Mouse (Mus musculus): Measurements from ENCODE around the gene Tcp11. TPM values are rescaled to one million over a fixed set of nuclear protein-coding genes. Genes with fewer than 3 reads are reported as not detected.
A peak's percentile ranks its signal among the peaks of the same experiment; 100 is the strongest.

Gene Tcp11
- polyA plus RNA-seq, 1 experiment from 2014 or later = 5.2 TPM

GRCm38 (mm10) chr17:28093837-28094236, 13.4 kb upstream of the Tcp11 start:
- H3K27ac ChIP-seq (ENCODE audit: low read length) = no peak overlapping the region
- WGBS = 81% methylated on average over 3 of the region's 3 CpGs

GRCm38 (mm10) chr17:28092297-28092696, 11.9 kb upstream of the Tcp11 start:
- H3K9me3 ChIP-seq (ENCODE audit: control insufficient read depth, low read length) = no peaks in the 10 kb centered on the region; the same call in none of the 2 replicates
- H3K36me3 ChIP-seq (ENCODE audit: control insufficient read depth, insufficient read depth, low read length) = no peaks in the 10 kb centered on the region
- no peaks in the 10 kb centered on the region for H3K27me3 ChIP-seq (ENCODE audit: control insufficient read depth, insufficient read depth, low read depth, low read length)
- H3K4me2 ChIP-seq (ENCODE audit: low read depth, low read length) = no peak overlapping the region
- H3K4me3 ChIP-seq (ENCODE audit: low read length) = no peak overlapping the region
- 0 out of 2 replicates have a peak, but pooled peaks cover 2% of the 10 kb centered on the region for H3K4me1 ChIP-seq (replicated peaks; ENCODE audit: control insufficient read depth, insufficient read depth, low read length)
- no peak for ATAC-seq (ENCODE audit: low read depth)
- no peak overlapping the region for H3K27ac ChIP-seq (ENCODE audit: low read length)
- WGBS = 82% methylated on average over 2 of the region's 2 CpGs
- no peak overlapping the region for H3K9ac ChIP-seq (ENCODE audit: low read length)

More at GRCm38 (mm10) chr17:28093837-28094236, 13.4 kb upstream of the Tcp11 start:
- Histone ChIP-seq H3K4me1 (replicated peaks; ENCODE audit: control insufficient read depth, insufficient read depth, low read length) (0 out of 2 replicates have a peak, but pooled peaks cover 2% of the 10 kb centered on the region), H3K27me3 (ENCODE audit: control insufficient read depth, insufficient read depth, low read depth, low read length) (no peaks in the 10 kb centered on the region), H3K9me3 (ENCODE audit: control insufficient read depth, low read length) (no peaks in the 10 kb centered on the region; the same call in none of the 2 replicates), H3K4me2 (ENCODE audit: low read depth, low read length) (no peak overlapping the region), H3K36me3 (ENCODE audit: control insufficient read depth, insufficient read depth, low read length) (no peaks in the 10 kb centered on the region), H3K4me3 (ENCODE audit: low read length) (no peak overlapping the region), H3K9ac (ENCODE audit: low read length) (no peak overlapping the region)
- no peak for ATAC-seq (ENCODE audit: low read depth)

GRCm38 (mm10) chr17:28088718-28089117, 8.3 kb upstream of the Tcp11 start:
- no peak overlapping the region for H3K27ac ChIP-seq (ENCODE audit: low read length)
- 87% methylated on average over 6 of the region's 6 CpGs for WGBS
- H3K4me1 ChIP-seq (replicated peaks; ENCODE audit: control insufficient read depth, insufficient read depth, low read length) = peaks cover 8% of the 10 kb centered on the region; the same call in 1 of the 2 replicates
- no peak for ATAC-seq (ENCODE audit: low read depth)
- no peaks in the 10 kb centered on the region for H3K36me3 ChIP-seq (ENCODE audit: control insufficient read depth, insufficient read depth, low read length)
- H3K27me3 ChIP-seq (ENCODE audit: control insufficient read depth, insufficient read depth, low read depth, low read length) = no peaks in the 10 kb centered on the region
- H3K9ac ChIP-seq (ENCODE audit: low read length) = no peak overlapping the region
- H3K9me3 ChIP-seq (ENCODE audit: control insufficient read depth, low read length) = no peaks in the 10 kb centered on the region; the same call in none of the 2 replicates
- H3K4me2 ChIP-seq (ENCODE audit: low read depth, low read length) = no peak overlapping the region
- H3K4me3 ChIP-seq (ENCODE audit: low read length) = no peak overlapping the region

- no peak overlapping the region for H3K4me3 ChIP-seq (ENCODE audit: low read length)
- H3K27ac ChIP-seq (ENCODE audit: low read length) = no peak overlapping the region
- H3K4me1 ChIP-seq (replicated peaks; ENCODE audit: control insufficient read depth, insufficient read depth, low read length) = peaks cover 11% of the 10 kb centered on the region; the same call in 1 of the 2 replicates
- no peak overlapping the region for H3K9ac ChIP-seq (ENCODE audit: low read length)
- no peaks in the 10 kb centered on the region for H3K36me3 ChIP-seq (ENCODE audit: control insufficient read depth, insufficient read depth, low read length)
- no peaks in the 10 kb centered on the region for H3K27me3 ChIP-seq (ENCODE audit: control insufficient read depth, insufficient read depth, low read depth, low read length)
- no peak overlapping the region for H3K4me2 ChIP-seq (ENCODE audit: low read depth, low read length)
- WGBS = 28% methylated on average over 5 of the region's 5 CpGs
- H3K9me3 ChIP-seq (ENCODE audit: control insufficient read depth, low read length) = no peaks in the 10 kb centered on the region; the same call in 1 of the 2 replicates
- no peak for ATAC-seq (ENCODE audit: low read depth)
Observed at GRCm38 (mm10) chr17:28087430-28087829, 7.0 kb upstream of the Tcp11 start.

- no peaks in the 10 kb centered on the region for H3K9me3 ChIP-seq (ENCODE audit: control insufficient read depth, low read length)
- H3K36me3 ChIP-seq (ENCODE audit: control insufficient read depth, insufficient read depth, low read length) = no peaks in the 10 kb centered on the region
- H3K27me3 ChIP-seq (ENCODE audit: control insufficient read depth, insufficient read depth, low read depth, low read length) = no peaks in the 10 kb centered on the region
- H3K4me3 ChIP-seq (ENCODE audit: low read length) = peak overlapping the region; percentile 20; the same call in 1 of the 2 replicates
- peaks cover 13% of the 10 kb centered on the region; the same call in 1 of the 2 replicates for H3K4me1 ChIP-seq (replicated peaks; ENCODE audit: control insufficient read depth, insufficient read depth, low read length)
- peak overlapping the region; percentile 47 for H3K4me2 ChIP-seq (ENCODE audit: low read depth, low read length)
- H3K27ac ChIP-seq (ENCODE audit: low read length) = 0 out of 2 replicates have a peak overlapping the region, but pooled peaks have one; percentile 38
- no peak overlapping the region for H3K9ac ChIP-seq (ENCODE audit: low read length)
- peak; percentile 68 for ATAC-seq (ENCODE audit: low read depth)
- 1% methylated on average over 16 of the region's 16 CpGs for WGBS
Observed at GRCm38 (mm10) chr17:28084964-28085363, 4.5 kb upstream of the Tcp11 start.

GRCm38 (mm10) chr17:28084395-28084905, 4.0 kb upstream of the Tcp11 start:
- Histone ChIP-seq H3K36me3 (ENCODE audit: control insufficient read depth, insufficient read depth, low read length) (no peaks in the 10 kb centered on the region), H3K4me1 (replicated peaks; ENCODE audit: control insufficient read depth, insufficient read depth, low read length) (peaks cover 15% of the 10 kb centered on the region; the same call in 1 of the 2 replicates), H3K9ac (ENCODE audit: low read length) (no peak overlapping the region), H3K27ac (ENCODE audit: low read length) (no peak overlapping the region), H3K27me3 (ENCODE audit: control insufficient read depth, insufficient read depth, low read depth, low read length) (no peaks in the 10 kb centered on the region), H3K4me2 (ENCODE audit: low read depth, low read length) (peak overlapping the region; percentile 25; the same call in 1 of the 2 replicates), H3K4me3 (ENCODE audit: low read length) (no peak overlapping the region), H3K9me3 (ENCODE audit: control insufficient read depth, low read length) (no peaks in the 10 kb centered on the region)
- WGBS = 15% methylated on average over 22 of the region's 22 CpGs
- ATAC-seq (ENCODE audit: low read depth) = no peak

- WGBS = 33% methylated on average over 13 of the region's 13 CpGs
- H3K36me3 ChIP-seq (ENCODE audit: control insufficient read depth, insufficient read depth, low read length) = no peaks in the 10 kb centered on the region
- H3K27me3 ChIP-seq (ENCODE audit: control insufficient read depth, insufficient read depth, low read depth, low read length) = no peaks in the 10 kb centered on the region
- H3K27ac ChIP-seq (ENCODE audit: low read length) = no peak overlapping the region
- ATAC-seq (ENCODE audit: low read depth) = no peak
- no peaks in the 10 kb centered on the region for H3K9me3 ChIP-seq (ENCODE audit: control insufficient read depth, low read length)
- H3K9ac ChIP-seq (ENCODE audit: low read length) = no peak overlapping the region
- H3K4me2 ChIP-seq (ENCODE audit: low read depth, low read length) = no peak overlapping the region
- no peak overlapping the region for H3K4me3 ChIP-seq (ENCODE audit: low read length)
- peaks cover 18% of the 10 kb centered on the region; the same call in 1 of the 2 replicates for H3K4me1 ChIP-seq (replicated peaks; ENCODE audit: control insufficient read depth, insufficient read depth, low read length)
Observed at GRCm38 (mm10) chr17:28082863-28083262, 2.4 kb upstream of the Tcp11 start.

GRCm38 (mm10) chr17:28081856-28082255, 1.4 kb upstream of the Tcp11 start:
- Histone ChIP-seq H3K9ac (ENCODE audit: low read length) (no peak overlapping the region), H3K27ac (ENCODE audit: low read length) (no peak overlapping the region), H3K27me3 (ENCODE audit: control insufficient read depth, insufficient read depth, low read depth, low read length) (no peaks in the 10 kb centered on the region), H3K4me1 (replicated peaks; ENCODE audit: control insufficient read depth, insufficient read depth, low read length) (peaks cover 18% of the 10 kb centered on the region; the same call in 1 of the 2 replicates), H3K4me3 (ENCODE audit: low read length) (no peak overlapping the region), H3K4me2 (ENCODE audit: low read depth, low read length) (no peak overlapping the region), H3K36me3 (ENCODE audit: control insufficient read depth, insufficient read depth, low read length) (no peaks in the 10 kb centered on the region), H3K9me3 (ENCODE audit: control insufficient read depth, low read length) (no peaks in the 10 kb centered on the region)
- WGBS = 84% methylated on average over 7 of the region's 7 CpGs
- no peak for ATAC-seq (ENCODE audit: low read depth)

- H3K9ac ChIP-seq (ENCODE audit: low read length) = no peak overlapping the region
- no peak overlapping the region for H3K27ac ChIP-seq (ENCODE audit: low read length)
- H3K4me2 ChIP-seq (ENCODE audit: low read depth, low read length) = no peak overlapping the region
- no peak for ATAC-seq (ENCODE audit: low read depth)
- WGBS = 67% methylated on average over 9 of the region's 9 CpGs
- no peak overlapping the region for H3K4me3 ChIP-seq (ENCODE audit: low read length)
- H3K9me3 ChIP-seq (ENCODE audit: control insufficient read depth, low read length) = no peaks in the 10 kb centered on the region
- H3K4me1 ChIP-seq (replicated peaks; ENCODE audit: control insufficient read depth, insufficient read depth, low read length) = peaks cover 18% of the 10 kb centered on the region; the same call in 1 of the 2 replicates
- H3K27me3 ChIP-seq (ENCODE audit: control insufficient read depth, insufficient read depth, low read depth, low read length) = no peaks in the 10 kb centered on the region
- no peaks in the 10 kb centered on the region for H3K36me3 ChIP-seq (ENCODE audit: control insufficient read depth, insufficient read depth, low read length)
Observed at GRCm38 (mm10) chr17:28081385-28081784, 946 bp upstream of the Tcp11 start.

Measured in lung, embryonic 16.5 days (tissue).